Comparison of ENCODE assay signal across 21 mouse cellular contexts in genomic region chr3:61738528-61738927, GRCm38 (mm10).
DNase-seq lines count a peak whose midpoint lies in the region; ATAC-seq and TF ChIP-seq lines count a peak whose summit lies in the region.
"Had no signal": no experiment of that assay in that cellular context is flagged by ENCODE, and none has a peak within 500 bp of the region (broad histone marks: within the 10 kb centered on the region; RNA-seq: fewer than 3 reads in every experiment).

No protein-coding gene starts in this region.

- no peaks in the 10 kb centered on the region for H3K9me3 ChIP-seq in forebrain, embryonic 11.5 days (ENCODE audit: control insufficient read depth, low read length)
- no peaks in the 10 kb centered on the region for H3K9me3 ChIP-seq in forebrain, embryonic 10.5 days
- H3K9me3 ChIP-seq in midbrain, embryonic 11.5 days (ENCODE audit: control insufficient read depth, low read length) = no peaks in the 10 kb centered on the region
- H3K9me3 ChIP-seq in midbrain, embryonic 16.5 days (replicated peaks; ENCODE audit: control insufficient read depth, low read length, poor library complexity, severe bottlenecking) = no peaks in the 10 kb centered on the region
- no peaks in the 10 kb centered on the region for H3K9me3 ChIP-seq in hindbrain, embryonic 16.5 days (ENCODE audit: control insufficient read depth, low read length)
- no peaks in the 10 kb centered on the region for H3K9me3 ChIP-seq in liver, embryonic 11.5 days (ENCODE audit: control insufficient read depth, low read length)
- H3K9me3 ChIP-seq: heart, embryonic 10.5 days; midbrain, embryonic 12.5 days; stomach, embryonic 15.5 days had no signal

- H3K4me3 ChIP-seq in forebrain, embryonic 11.5 days (ENCODE audit: low read depth, low read length) = no peak overlapping the region
- no peak overlapping the region for H3K4me3 ChIP-seq in forebrain, embryonic 10.5 days
- H3K4me3 ChIP-seq in midbrain, embryonic 11.5 days (ENCODE audit: low read depth, low read length) = no peak overlapping the region
- H3K4me3 ChIP-seq in midbrain, embryonic 16.5 days (ENCODE audit: low read depth, low read length) = no peak overlapping the region
- no peak overlapping the region for H3K4me3 ChIP-seq in hindbrain, embryonic 16.5 days (ENCODE audit: low read length)
- no peak overlapping the region for H3K4me3 ChIP-seq in liver, embryonic 11.5 days (ENCODE audit: low read depth, low read length)
- H3K4me3 ChIP-seq: heart, embryonic 10.5 days; midbrain, embryonic 12.5 days; stomach, embryonic 15.5 days had no signal

- no peak for DNase-seq in forebrain, embryonic 11.5 days (ENCODE audit: low spot score)
- no peak for DNase-seq in forebrain, embryonic 10.5 days (ENCODE audit: extremely low spot score, low spot score)
- no peak for DNase-seq in midbrain, embryonic 11.5 days (ENCODE audit: low spot score, missing footprints)
- DNase-seq in brain, embryonic 14.5 days (ENCODE audit: low read depth) = peak; percentile 63
- DNase-seq in liver, embryonic 11.5 days (ENCODE audit: low spot score) = no peak
- DNase-seq: adrenal gland, adult 8-10 months; cerebellum, adult 18-20 months; heart, postnatal 10 days; kidney, adult 8-10 months; kidney, postnatal 25 days; liver; lung, adult 2 months; lung, postnatal 36 days had no signal

- no peak for TF ChIP-seq CTCF in brain, embryonic 14.5 days (IDR thresholded peaks at IDR 0.05; ENCODE audit: borderline replicate concordance, extremely low read depth, insufficient read depth, insufficient read length)

- H3K4me2 ChIP-seq in forebrain, embryonic 11.5 days (ENCODE audit: low read depth, low read length, severe bottlenecking) = no peak overlapping the region
- H3K4me2 ChIP-seq in midbrain, embryonic 11.5 days = no peak overlapping the region
- H3K4me2 ChIP-seq in midbrain, embryonic 16.5 days (ENCODE audit: low read length) = no peak overlapping the region
- no peak overlapping the region for H3K4me2 ChIP-seq in hindbrain, embryonic 16.5 days (ENCODE audit: low read length)
- no peak overlapping the region for H3K4me2 ChIP-seq in liver, embryonic 11.5 days
- H3K4me2 ChIP-seq: midbrain, embryonic 12.5 days; stomach, embryonic 15.5 days had no signal

- TF ChIP-seq POLR2A in brain, embryonic 14.5 days (IDR thresholded peaks at IDR 0.05; ENCODE audit: borderline replicate concordance, extremely low read depth, insufficient read depth, insufficient read length, poor library complexity, severe bottlenecking) = no peak

- H3K27me3 ChIP-seq in forebrain, embryonic 11.5 days (ENCODE audit: control insufficient read depth, insufficient read depth, low read length) = no peaks in the 10 kb centered on the region
- H3K27me3 ChIP-seq in forebrain, embryonic 10.5 days (ENCODE audit: poor library complexity, severe bottlenecking) = no peaks in the 10 kb centered on the region
- no peaks in the 10 kb centered on the region for H3K27me3 ChIP-seq in midbrain, embryonic 11.5 days (ENCODE audit: control insufficient read depth, insufficient read depth, low read length)
- no peaks in the 10 kb centered on the region for H3K27me3 ChIP-seq in midbrain, embryonic 16.5 days (ENCODE audit: control insufficient read depth, insufficient read depth, low read depth, low read length)
- H3K27me3 ChIP-seq in hindbrain, embryonic 16.5 days (replicated peaks; ENCODE audit: control insufficient read depth, insufficient read depth, low read length) = no peaks in the 10 kb centered on the region
- no peaks in the 10 kb centered on the region for H3K27me3 ChIP-seq in liver, embryonic 11.5 days (replicated peaks; ENCODE audit: control insufficient read depth, insufficient read depth, low read length)
- H3K27me3 ChIP-seq: CH12.LX; midbrain, embryonic 12.5 days; stomach, embryonic 15.5 days had no signal

- 69% methylated on average over 1 of the region's 1 CpGs for WGBS in forebrain, embryonic 11.5 days
- WGBS in forebrain, embryonic 10.5 days = 79% methylated on average over 1 of the region's 1 CpGs
- WGBS in midbrain, embryonic 11.5 days = 70% methylated on average over 1 of the region's 1 CpGs
- WGBS in midbrain, embryonic 16.5 days = 74% methylated on average over 1 of the region's 1 CpGs
- WGBS in hindbrain, embryonic 16.5 days = 67% methylated on average over 1 of the region's 1 CpGs
- WGBS in liver, embryonic 11.5 days = 77% methylated on average over 1 of the region's 1 CpGs

- H3K4me1 ChIP-seq in forebrain, embryonic 11.5 days (replicated peaks; ENCODE audit: control insufficient read depth, insufficient read depth, low read length) = no peaks in the 10 kb centered on the region
- peaks cover 17% of the 10 kb centered on the region for H3K4me1 ChIP-seq in forebrain, embryonic 10.5 days
- no peaks in the 10 kb centered on the region for H3K4me1 ChIP-seq in midbrain, embryonic 11.5 days (ENCODE audit: control insufficient read depth, insufficient read depth, low read length)
- peaks cover 7% of the 10 kb centered on the region for H3K4me1 ChIP-seq in midbrain, embryonic 16.5 days (ENCODE audit: control insufficient read depth, insufficient read depth, low read length)
- no peaks in the 10 kb centered on the region for H3K4me1 ChIP-seq in hindbrain, embryonic 16.5 days (ENCODE audit: control insufficient read depth, insufficient read depth, low read depth, low read length)
- no peaks in the 10 kb centered on the region for H3K4me1 ChIP-seq in liver, embryonic 11.5 days (replicated peaks; ENCODE audit: control insufficient read depth, insufficient read depth, low read length)
- H3K4me1 ChIP-seq: heart, embryonic 10.5 days; stomach, embryonic 15.5 days had no signal

- peak; percentile 81 for ATAC-seq in forebrain, embryonic 11.5 days (replicated peaks; ENCODE audit: low FRiP score)
- 0 out of 2 replicates have a peak, but pooled peaks have one; percentile 33 for ATAC-seq in midbrain, embryonic 11.5 days (ENCODE audit: low FRiP score)
- ATAC-seq in midbrain, embryonic 16.5 days = no peak
- peak; percentile 60 for ATAC-seq in hindbrain, embryonic 16.5 days
- ATAC-seq in megakaryocyte, adult 5-6 weeks (ENCODE audit: poor library complexity, severe bottlenecking) = no peak
- no peak for ATAC-seq in liver, embryonic 11.5 days (replicated peaks; ENCODE audit: low FRiP score)
- ATAC-seq: inflammation-experienced regulatory T-cells, adult 6 months had no signal

- H3K9ac ChIP-seq in forebrain, embryonic 11.5 days (ENCODE audit: low read length) = no peak overlapping the region
- H3K9ac ChIP-seq in midbrain, embryonic 11.5 days (ENCODE audit: low read length) = no peak overlapping the region
- H3K9ac ChIP-seq in midbrain, embryonic 16.5 days (ENCODE audit: low read depth, low read length) = no peak overlapping the region
- H3K9ac ChIP-seq in hindbrain, embryonic 16.5 days (ENCODE audit: low read depth, low read length) = no peak overlapping the region
- H3K9ac ChIP-seq in liver, embryonic 11.5 days (ENCODE audit: low read depth, low read length) = no peak overlapping the region
- H3K9ac ChIP-seq: midbrain, embryonic 12.5 days; stomach, embryonic 15.5 days had no signal

- H3K27ac ChIP-seq in forebrain, embryonic 11.5 days (ENCODE audit: low read depth, low read length) = no peak overlapping the region
- H3K27ac ChIP-seq in forebrain, embryonic 10.5 days = no peak overlapping the region
- no peak overlapping the region for H3K27ac ChIP-seq in midbrain, embryonic 11.5 days (ENCODE audit: low read depth, low read length)
- H3K27ac ChIP-seq in midbrain, embryonic 16.5 days (ENCODE audit: low read length) = no peak overlapping the region
- no peak overlapping the region for H3K27ac ChIP-seq in hindbrain, embryonic 16.5 days (ENCODE audit: low read depth, low read length)
- H3K27ac ChIP-seq in liver, embryonic 11.5 days (ENCODE audit: low read depth, low read length) = no peak overlapping the region
- H3K27ac ChIP-seq: heart, embryonic 10.5 days; midbrain, embryonic 12.5 days; stomach, embryonic 15.5 days had no signal

- no peaks in the 10 kb centered on the region for H3K36me3 ChIP-seq in forebrain, embryonic 11.5 days (ENCODE audit: control insufficient read depth, insufficient read depth, low read length)
- no peaks in the 10 kb centered on the region for H3K36me3 ChIP-seq in forebrain, embryonic 10.5 days (replicated peaks)
- no peaks in the 10 kb centered on the region for H3K36me3 ChIP-seq in midbrain, embryonic 11.5 days (ENCODE audit: control insufficient read depth, insufficient read depth, low read length)
- H3K36me3 ChIP-seq in midbrain, embryonic 16.5 days (ENCODE audit: control insufficient read depth, insufficient read depth, low read length) = no peaks in the 10 kb centered on the region
- H3K36me3 ChIP-seq in hindbrain, embryonic 16.5 days (ENCODE audit: control insufficient read depth, insufficient read depth, low read length) = no peaks in the 10 kb centered on the region
- no peaks in the 10 kb centered on the region for H3K36me3 ChIP-seq in liver, embryonic 11.5 days (ENCODE audit: control insufficient read depth, insufficient read depth, low read length)
- H3K36me3 ChIP-seq: heart, embryonic 10.5 days; midbrain, embryonic 12.5 days; stomach, embryonic 15.5 days had no signal

Comparison
In these comparisons a context has a peak if more than half of its experiments do, and no peak if none do; other contexts are left out.
1. ATAC-seq: peak in forebrain, embryonic 11.5 days (single experiment), midbrain, embryonic 11.5 days (single experiment) and hindbrain, embryonic 16.5 days (single experiment); none in midbrain, embryonic 16.5 days (single experiment), megakaryocyte, adult 5-6 weeks (single experiment) and liver, embryonic 11.5 days (single experiment).